Mouse (Mus musculus): ENCODE results near the gene Emg1.

GRCm38 (mm10) chr6:124716864-124717490, 5.0 kb upstream of the Emg1 start:
- TF ChIP-seq CTCF (IDR thresholded peaks at IDR 0.05; ENCODE audit: low read depth) (peak; percentile 82), EP300 (IDR thresholded peaks at IDR 0.05; ENCODE audit: low read depth) (no peak)

Measured in liver, embryonic 14.5 days (tissue).